Mouse (Mus musculus) cortical plate, adult 2 months (tissue): ENCODE measurements around the gene Fermt3.

Source experiments
- CTCF ChIP-seq: fragments of 200-500 bp; IDR thresholded peaks from 2 replicates; pipeline ENCODE4 v1.5.1; 2011; ENCODE audit warnings: mild to moderate bottlenecking, control low read depth, low read length; ENCODE audit not compliant: insufficient read depth; ENCODE audit errors: extremely low read depth
- POLR2A ChIP-seq: fragments of 200-500 bp; IDR thresholded peaks from 2 replicates; pipeline ENCODE4 v1.6.1; 2011; ENCODE audit warnings: mild to moderate bottlenecking, low read length, control low read depth; ENCODE audit not compliant: insufficient read depth; ENCODE audit errors: extremely low read depth

DNA sequence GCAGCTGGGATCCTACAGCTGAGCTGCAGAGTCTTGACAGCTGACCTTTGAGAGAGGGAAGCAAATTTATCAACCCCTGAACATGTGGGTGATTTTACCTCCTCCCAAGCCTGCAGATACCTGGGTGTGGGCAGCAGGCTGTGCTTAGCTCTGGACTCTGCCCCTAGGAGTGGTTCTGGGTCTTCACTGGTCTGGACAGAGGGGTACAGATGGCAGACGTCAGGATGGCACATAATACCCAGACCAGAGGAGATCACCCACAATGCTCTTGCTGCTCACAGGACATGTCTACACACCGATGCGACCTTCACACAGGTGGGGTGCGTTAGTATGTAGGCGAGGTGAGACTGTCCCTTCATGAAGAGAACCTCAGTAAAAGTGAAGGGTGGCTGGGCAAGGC is 69.7 kb downstream of the Fermt3 start:
- TF ChIP-seq CTCF (no peak), POLR2A (0 out of 2 replicates have a peak, but pooled peaks have one; percentile 3)
